Mouse (Mus musculus) stomach, postnatal 0 days (tissue): Measurements from ENCODE around the gene Nmi.

Source experiments
- CTCF ChIP-seq: IDR thresholded peaks from 2 replicates; pipeline ENCODE4 v1.5.1; 2016; ENCODE audit warnings: antibody characterized with exemption, low read depth, mild to moderate bottlenecking, moderate library complexity
- EP300 ChIP-seq: optimal IDR thresholded peaks from 2 replicates; pipeline ENCODE3; 2016; ENCODE audit warnings: antibody characterized with exemption

DNA sequence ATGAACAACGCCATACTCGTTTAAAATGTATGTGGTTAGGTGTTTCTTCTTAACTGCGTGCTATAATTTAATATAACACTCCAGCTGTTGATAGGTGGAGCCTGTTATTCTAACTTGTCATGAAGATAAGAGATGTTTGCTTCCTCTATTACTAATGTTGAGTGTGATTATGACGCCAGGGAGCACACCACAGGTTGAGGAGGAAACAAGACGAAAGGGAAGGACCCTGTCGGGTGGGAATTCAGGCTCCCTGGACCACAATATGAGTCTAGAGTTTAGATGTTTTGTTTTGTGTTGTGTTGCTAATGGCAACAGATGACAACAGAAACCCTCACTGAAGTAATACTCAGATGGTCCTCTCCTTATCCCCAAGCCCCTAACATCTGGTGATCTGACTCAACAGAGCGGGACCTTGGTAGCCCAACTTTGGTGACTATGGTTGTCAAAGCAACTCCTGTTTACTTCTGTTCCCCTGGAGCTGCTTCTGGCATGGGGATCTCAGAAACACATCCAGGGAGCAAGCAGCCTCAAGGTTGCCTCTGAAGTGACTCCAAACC lies 19.6 kb downstream of the Nmi start:
- TF ChIP-seq EP300 (no peak), CTCF (no peak)
